Mouse (Mus musculus): ENCODE measurements around the gene Gm12355. TPM values are rescaled to one million over a fixed set of nuclear protein-coding genes. Genes with fewer than 3 reads are reported as not detected.

Gene Gm12355
- polyA plus RNA-seq, 1 experiment from 2014 or later: 1.3 TPM

Other genes starting within 250 kb of the Gm12355 start
- gene Tcap, start 241.8 kb downstream of the Gm12355 start, polyA plus RNA-seq (2015; fragmentation: Nextera tagmentation; extraction: Ambion mirVana): 0.18 and 0.19 TPM in 2 replicates
- gene Pnmt, start 239.2 kb downstream of the Gm12355 start, polyA plus RNA-seq (2015; fragmentation: Nextera tagmentation; extraction: Ambion mirVana): 0.35 TPM in 1 of 2 replicates, not detected in the other
- gene Pgap3, start 225.2 kb downstream of the Gm12355 start, polyA plus RNA-seq (2015; fragmentation: Nextera tagmentation; extraction: Ambion mirVana): 6.7 and 9.2 TPM in 2 replicates
- 6.7 and 7.4 TPM in 2 replicates for gene Erbb2, start 213.2 kb downstream of the Gm12355 start, polyA plus RNA-seq (2015; fragmentation: Nextera tagmentation; extraction: Ambion mirVana)
- gene Mien1, start 186.7 kb downstream of the Gm12355 start, polyA plus RNA-seq (2015; fragmentation: Nextera tagmentation; extraction: Ambion mirVana): 208 and 237 TPM in 2 replicates
- 0.21 and 0.35 TPM in 2 replicates for gene Grb7, start 179.3 kb downstream of the Gm12355 start, polyA plus RNA-seq (2015; fragmentation: Nextera tagmentation; extraction: Ambion mirVana)
- gene Ikzf3, start 79.6 kb downstream of the Gm12355 start, polyA plus RNA-seq (2015; fragmentation: Nextera tagmentation; extraction: Ambion mirVana): not detected in 2 replicates
- gene Zpbp2, start 74.6 kb downstream of the Gm12355 start, polyA plus RNA-seq (2015; fragmentation: Nextera tagmentation; extraction: Ambion mirVana): not detected in 2 replicates
- 77.3 and 88.0 TPM in 2 replicates for gene Ormdl3, start 38.3 kb downstream of the Gm12355 start, polyA plus RNA-seq (2015; fragmentation: Nextera tagmentation; extraction: Ambion mirVana)
- not detected in 2 replicates for gene Lrrc3c, start 27.4 kb downstream of the Gm12355 start, polyA plus RNA-seq (2015; fragmentation: Nextera tagmentation; extraction: Ambion mirVana)
- gene Gsdma3, start 699 bp upstream of the Gm12355 start, polyA plus RNA-seq (2015; fragmentation: Nextera tagmentation; extraction: Ambion mirVana): not detected in 2 replicates
- gene Gsdma2, start 21.1 kb upstream of the Gm12355 start, polyA plus RNA-seq (2015; fragmentation: Nextera tagmentation; extraction: Ambion mirVana): not detected in 2 replicates
- not detected in 2 replicates for gene Gsdma, start 38.7 kb upstream of the Gm12355 start, polyA plus RNA-seq (2015; fragmentation: Nextera tagmentation; extraction: Ambion mirVana)
- gene Psmd3, start 56.9 kb upstream of the Gm12355 start, polyA plus RNA-seq (2015; fragmentation: Nextera tagmentation; extraction: Ambion mirVana): 187 and 198 TPM in 2 replicates
- gene Csf3, start 75.6 kb upstream of the Gm12355 start, polyA plus RNA-seq (2015; fragmentation: Nextera tagmentation; extraction: Ambion mirVana): 0.12 TPM in 1 of 2 replicates, not detected in the other
- gene Med24, start 103.8 kb upstream of the Gm12355 start, polyA plus RNA-seq (2015; fragmentation: Nextera tagmentation; extraction: Ambion mirVana): 79.0 and 86.0 TPM in 2 replicates
- gene Thra, start 115.0 kb upstream of the Gm12355 start, polyA plus RNA-seq (2015; fragmentation: Nextera tagmentation; extraction: Ambion mirVana): 93.5 and 95.2 TPM in 2 replicates
- gene Nr1d1, start 149.7 kb upstream of the Gm12355 start, polyA plus RNA-seq (2015; fragmentation: Nextera tagmentation; extraction: Ambion mirVana): 2.1 and 2.3 TPM in 2 replicates
- gene Msl1, start 169.9 kb upstream of the Gm12355 start, polyA plus RNA-seq (2015; fragmentation: Nextera tagmentation; extraction: Ambion mirVana): 31.3 and 32.9 TPM in 2 replicates
- 46.4 and 51.1 TPM in 2 replicates for gene Casc3, start 179.2 kb upstream of the Gm12355 start, polyA plus RNA-seq (2015; fragmentation: Nextera tagmentation; extraction: Ambion mirVana)
- 2.4 and 3.0 TPM in 2 replicates for gene Rapgefl1, start 211.1 kb upstream of the Gm12355 start, polyA plus RNA-seq (2015; fragmentation: Nextera tagmentation; extraction: Ambion mirVana)
- 5.0 and 5.4 TPM in 2 replicates for gene Wipf2, start 238.0 kb upstream of the Gm12355 start, polyA plus RNA-seq (2015; fragmentation: Nextera tagmentation; extraction: Ambion mirVana)